Mouse (Mus musculus) brain, embryonic 18.5 days (tissue): Measurements from ENCODE around the gene Gm11060.

ENCODE experiments used
- DNase-seq: peaks from one replicate; pipeline ENCODE4 v3.0.0-alpha.2; 2012; ENCODE audit warnings: low read depth, low spot score

Gene Gm11060

GRCm38 (mm10) chr2:105117669-105118068, 25.9 kb downstream of the Gm11060 start:
- no peak for DNase-seq

DNA sequence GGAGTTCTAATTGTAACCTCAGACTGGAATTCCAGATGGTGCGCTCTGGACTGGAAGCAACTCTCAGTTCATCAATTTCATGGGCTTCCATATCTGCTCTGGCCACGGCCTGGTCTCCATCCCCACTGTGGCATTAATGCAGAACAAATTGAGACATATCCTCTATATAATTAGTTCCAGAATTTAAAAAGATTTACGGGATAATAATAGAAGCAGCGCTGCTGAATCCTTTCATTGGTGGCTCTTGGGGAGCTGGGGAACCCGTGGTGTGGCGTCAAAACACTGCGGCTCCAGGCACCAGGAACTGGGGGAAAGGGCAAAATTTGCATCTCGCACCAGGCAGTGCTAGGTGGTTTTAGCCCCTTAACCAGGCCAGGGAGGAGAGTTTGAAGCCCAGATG, 30.4 kb downstream of the Gm11060 start:
- DNase-seq: no peak

DNA sequence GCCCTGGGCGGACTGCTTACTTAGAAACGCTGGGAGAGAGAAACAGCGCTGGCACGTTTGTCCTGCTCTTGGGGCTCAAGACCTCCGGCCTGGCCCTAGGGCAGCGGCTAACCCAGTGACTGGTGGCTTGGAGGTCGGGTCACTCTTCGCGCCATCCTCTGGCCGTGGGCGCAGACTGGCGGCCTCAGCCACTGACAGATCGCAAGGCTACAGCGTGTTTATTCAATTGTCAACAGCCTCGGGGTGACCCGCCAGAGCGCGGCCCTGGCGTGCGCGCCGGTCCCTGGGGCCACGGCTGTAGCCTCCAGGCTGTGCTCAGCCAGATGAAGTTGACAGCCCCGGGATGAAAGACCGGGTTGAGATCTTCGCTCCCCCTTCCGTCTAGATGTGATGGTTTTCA, 31.1 kb downstream of the Gm11060 start:
- no peak for DNase-seq

GRCm38 (mm10) chr2:105123431-105123830, 31.6 kb downstream of the Gm11060 start:
- DNase-seq: no peak

- no peak for DNase-seq
These were observed 32.1 kb downstream of the Gm11060 start for GRCm38 (mm10) chr2:105123881-105124280.

GRCm38 (mm10) chr2:105124391-105124790, 32.6 kb downstream of the Gm11060 start:
- DNase-seq: no peak

- no peak for DNase-seq
These were observed 33.4 kb downstream of the Gm11060 start for GRCm38 (mm10) chr2:105125205-105125604.

- no peak for DNase-seq
These were observed 33.8 kb downstream of the Gm11060 start for GRCm38 (mm10) chr2:105125641-105126040.

GRCm38 (mm10) chr2:105126279-105126678, 34.5 kb downstream of the Gm11060 start, which contains the start of gene Wt1:
Gene Wt1 (plus strand): TSS chr2:105126529.
- no peak for DNase-seq

- no peak for DNase-seq
These were observed 35.1 kb downstream of the Gm11060 start for GRCm38 (mm10) chr2:105126691-105127530.

DNA sequence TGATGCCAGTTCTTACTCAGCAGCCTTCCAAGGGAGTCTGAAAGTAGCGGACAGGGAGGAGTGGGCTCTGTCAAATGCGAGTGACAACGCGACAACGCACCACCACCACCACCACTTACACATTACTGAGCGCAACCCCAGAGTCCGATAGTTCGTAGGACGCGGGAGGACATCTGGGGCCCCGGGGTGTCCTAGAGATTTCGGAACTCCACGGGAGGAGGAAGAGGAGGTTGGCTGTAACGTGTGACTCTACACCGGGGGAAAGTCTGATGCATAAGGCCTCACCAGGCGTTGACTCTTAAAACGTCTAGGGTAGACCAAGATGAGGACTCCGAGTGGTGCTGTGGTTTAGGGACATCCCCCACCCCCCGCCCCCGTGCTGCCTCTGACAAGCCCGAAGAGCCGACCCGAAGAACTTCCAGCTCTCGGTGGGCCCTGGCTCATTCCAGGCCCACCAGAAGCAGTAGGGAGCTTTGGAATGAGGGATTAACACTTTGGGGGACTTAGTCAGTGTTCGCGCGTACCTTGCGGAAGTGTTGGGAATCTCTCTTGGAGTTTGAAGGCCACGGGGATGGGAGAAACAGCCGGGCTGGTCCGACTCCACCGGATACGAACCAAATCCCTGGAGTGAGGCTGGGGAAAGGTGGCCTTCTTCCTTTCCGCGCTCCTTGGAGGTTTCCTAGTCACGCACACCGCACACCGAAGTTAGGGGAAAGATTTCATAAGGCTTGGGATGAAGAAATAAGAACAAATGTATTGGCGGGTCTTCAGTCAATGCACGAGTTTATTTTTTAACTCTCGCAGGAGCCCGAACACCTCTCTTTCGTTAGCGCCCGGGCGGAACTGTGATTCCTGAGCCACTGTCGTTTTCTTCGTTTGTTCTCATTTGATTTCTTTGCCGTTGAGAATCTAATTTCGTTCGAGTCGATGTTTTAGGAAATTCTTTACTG, 36.0 kb downstream of the Gm11060 start:
- DNase-seq: no peak

GRCm38 (mm10) chr2:105128564-105128963, 36.7 kb downstream of the Gm11060 start:
- no peak for DNase-seq

GRCm38 (mm10) chr2:105130351-105131060, 38.7 kb downstream of the Gm11060 start:
- DNase-seq: no peak

DNA sequence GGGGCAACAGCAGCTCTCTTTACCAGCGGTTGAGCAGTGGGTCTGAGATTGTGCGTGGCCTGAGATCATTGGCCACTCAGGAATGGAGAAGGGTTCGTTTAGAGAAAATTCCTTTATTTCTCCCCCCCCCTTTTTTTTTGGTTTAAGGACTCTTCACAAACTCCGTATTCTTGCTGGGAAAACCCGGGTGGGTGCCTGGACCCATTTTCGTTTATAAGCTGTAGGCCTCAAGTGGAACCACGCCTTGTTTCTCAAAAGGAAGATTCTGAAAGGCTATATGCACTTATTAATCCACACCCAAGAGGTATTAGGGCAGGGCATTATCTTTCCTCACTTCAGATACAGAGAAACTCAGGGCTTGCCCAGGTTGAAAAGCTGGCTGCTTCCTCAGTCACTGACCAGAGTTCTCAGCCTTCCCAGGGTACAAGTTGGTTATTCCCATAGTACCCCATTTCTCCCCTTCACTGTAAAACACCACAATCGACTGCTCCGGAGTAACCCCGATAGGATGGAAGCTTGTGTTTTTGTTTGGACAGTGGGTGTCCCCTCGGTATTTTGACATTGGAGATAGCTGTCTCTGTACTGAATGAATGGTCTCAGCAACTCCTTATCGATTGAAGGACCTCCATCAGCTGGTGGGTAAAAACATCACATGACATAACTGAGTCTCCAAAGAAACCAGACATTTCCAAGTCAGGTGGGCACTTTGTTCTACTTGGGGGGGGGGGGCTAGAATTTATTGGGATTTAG, 39.4 kb downstream of the Gm11060 start:
- no peak for DNase-seq

DNA sequence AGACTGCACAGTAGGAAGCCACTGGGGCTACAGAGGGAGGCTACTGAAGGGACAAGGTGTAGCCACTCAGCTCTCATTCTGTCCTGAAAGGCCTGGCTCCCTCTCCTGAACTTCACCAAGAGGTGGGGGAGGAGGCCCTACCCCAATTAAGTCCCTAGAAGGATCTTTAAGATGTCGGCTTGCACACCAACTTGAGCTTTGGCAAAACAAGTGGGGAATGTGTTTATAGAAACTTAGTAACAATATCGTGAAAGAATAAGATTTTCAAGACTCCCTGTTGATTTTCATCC, 39.9 kb downstream of the Gm11060 start:
- no peak for DNase-seq

DNA sequence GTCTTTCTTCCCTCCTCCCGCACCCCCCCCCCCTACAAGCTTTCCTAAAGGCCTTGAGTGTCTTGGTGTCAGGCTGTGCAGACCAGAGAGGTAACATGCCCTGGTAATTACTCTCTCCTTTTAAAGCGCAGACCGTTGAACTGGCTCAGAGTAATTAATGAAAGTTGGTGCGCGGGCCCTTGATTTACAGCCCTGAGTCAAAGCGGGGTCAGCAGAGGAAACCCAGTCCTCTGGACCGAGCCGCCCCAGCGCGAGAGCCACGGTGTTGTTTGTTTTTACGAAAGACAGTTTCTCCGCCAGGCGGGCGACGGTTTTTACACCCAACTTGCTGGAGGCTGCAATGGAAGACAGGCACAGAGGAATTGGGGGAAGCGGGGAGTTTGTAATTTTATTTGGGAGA, 40.5 kb downstream of the Gm11060 start:
- no peak for DNase-seq

- no peak for DNase-seq
These were observed 41.3 kb downstream of the Gm11060 start for GRCm38 (mm10) chr2:105132933-105133795.

DNA sequence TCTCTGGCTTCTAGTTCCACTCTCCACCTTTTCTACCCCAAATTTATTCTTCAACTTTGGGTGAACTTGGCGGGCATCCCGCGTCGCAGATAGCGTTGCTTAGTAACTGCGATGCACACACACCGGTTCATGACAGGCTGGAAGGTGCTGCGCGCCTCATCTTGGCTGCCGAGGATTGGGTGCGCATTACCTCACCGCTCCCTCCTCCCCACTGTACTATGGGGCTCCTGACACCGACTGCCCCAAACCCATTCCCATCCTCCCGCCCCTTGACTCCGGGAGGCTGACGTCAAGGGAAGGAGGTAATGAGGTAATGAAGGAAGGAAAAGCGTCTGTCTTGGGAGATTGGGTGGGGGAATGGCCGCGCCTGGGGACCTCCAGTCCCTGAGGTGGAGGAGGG, 42.5 kb downstream of the Gm11060 start:
- DNase-seq: no peak

GRCm38 (mm10) chr2:105139471-105139870, 47.7 kb downstream of the Gm11060 start:
- DNase-seq: no peak

DNA sequence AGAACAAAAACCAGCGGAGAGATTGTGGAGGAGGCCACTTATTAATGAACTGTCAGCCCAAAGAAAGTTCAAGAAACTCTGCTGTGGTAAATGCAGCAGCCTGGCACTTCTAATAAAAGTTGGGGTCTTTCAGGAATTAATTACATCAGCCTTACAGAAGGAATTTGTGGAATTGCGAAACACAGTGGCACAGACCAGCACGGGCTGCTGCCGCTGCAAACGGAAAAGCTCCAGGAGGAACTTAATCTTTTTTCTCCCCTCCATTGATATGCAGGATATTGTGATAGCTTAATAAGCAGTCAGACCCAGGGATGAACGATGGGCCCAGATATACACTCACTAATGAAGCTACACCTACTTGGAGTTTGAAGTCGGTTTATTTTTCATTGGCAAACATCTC, 49.6 kb downstream of the Gm11060 start:
- DNase-seq: no peak
